Mouse (Mus musculus) stomach, embryonic 16.5 days (tissue): ENCODE measurements around the gene Tmem88. TPM values are rescaled to one million over a fixed set of nuclear protein-coding genes. Genes with fewer than 3 reads are reported as not detected.

Experiments
- ATAC-seq: fragments of 200-750 bp; cut with Nextera tagmentation; 2 replicates; pipeline ENCODE4 v1.8.0; 2017; ENCODE audit warnings: moderate number of reproducible peaks, moderate TSS enrichment; ENCODE audit not compliant: insufficient read depth, low FRiP score
- H3K27ac ChIP-seq: fragments of 300-500 bp; sonication (generic); 2 replicates; pipeline ENCODE4 v1.5.1; 2014; ENCODE audit warnings: low read length
- H3K27me3 ChIP-seq: fragments of 300-500 bp; sonication (generic); 2 replicates; pipeline ENCODE4 v1.6.1; 2014; ENCODE audit warnings: low read length, control low read depth, mixed read lengths; ENCODE audit not compliant: control insufficient read depth, insufficient read depth
- H3K36me3 ChIP-seq: fragments of 300-500 bp; sonication (generic); 2 replicates; pipeline ENCODE4 v1.6.1; 2014; ENCODE audit warnings: low read length; ENCODE audit not compliant: control insufficient read depth, insufficient read depth
- H3K4me1 ChIP-seq: fragments of 300-500 bp; sonication (generic); 2 replicates; pipeline ENCODE4 v1.6.1; 2014; ENCODE audit warnings: low read length, control low read depth, mixed read lengths; ENCODE audit not compliant: control insufficient read depth, insufficient read depth
- H3K4me2 ChIP-seq: fragments of 300-500 bp; sonication (generic); 2 replicates; pipeline ENCODE4 v1.6.1; 2014; ENCODE audit warnings: low read depth, low read length, mixed read lengths
- H3K4me3 ChIP-seq: fragments of 300-500 bp; sonication (generic); replicated peaks from 2 replicates; pipeline ENCODE4 v1.5.1; 2014; ENCODE audit warnings: mild to moderate bottlenecking, low read length
- H3K9ac ChIP-seq: fragments of 300-500 bp; sonication (generic); 2 replicates; pipeline ENCODE4 v1.6.1; 2014; ENCODE audit warnings: low read length
- H3K9me3 ChIP-seq: fragments of 300-500 bp; sonication (generic); replicated peaks from 2 replicates; pipeline ENCODE4 v1.6.1; 2016; ENCODE audit warnings: low read length, control low read depth; ENCODE audit not compliant: control insufficient read depth
- WGBS: fragments of 180-500 bp; shearing (Covaris S2); extraction: QIAGEN DNeasy Blood & Tissue Kit; methylation state at CpG from one replicate; pipeline ENCODE4 v1.1.7; 2014; 5-methylcytosine and 5-hydroxymethylcytosine counted together
- polyA plus RNA-seq: library from polyadenylated mRNA; unstranded; fragments of >200 nt; fragmentation: Nextera tagmentation; extraction: Ambion mirVana; gene quantifications from 2 replicates; pipeline ENCODE4 v1.2.1, GENCODE M21; 2015

Gene Tmem88
- polyA plus RNA-seq, 1 experiment from 2014 or later = 28.7 TPM

DNA sequence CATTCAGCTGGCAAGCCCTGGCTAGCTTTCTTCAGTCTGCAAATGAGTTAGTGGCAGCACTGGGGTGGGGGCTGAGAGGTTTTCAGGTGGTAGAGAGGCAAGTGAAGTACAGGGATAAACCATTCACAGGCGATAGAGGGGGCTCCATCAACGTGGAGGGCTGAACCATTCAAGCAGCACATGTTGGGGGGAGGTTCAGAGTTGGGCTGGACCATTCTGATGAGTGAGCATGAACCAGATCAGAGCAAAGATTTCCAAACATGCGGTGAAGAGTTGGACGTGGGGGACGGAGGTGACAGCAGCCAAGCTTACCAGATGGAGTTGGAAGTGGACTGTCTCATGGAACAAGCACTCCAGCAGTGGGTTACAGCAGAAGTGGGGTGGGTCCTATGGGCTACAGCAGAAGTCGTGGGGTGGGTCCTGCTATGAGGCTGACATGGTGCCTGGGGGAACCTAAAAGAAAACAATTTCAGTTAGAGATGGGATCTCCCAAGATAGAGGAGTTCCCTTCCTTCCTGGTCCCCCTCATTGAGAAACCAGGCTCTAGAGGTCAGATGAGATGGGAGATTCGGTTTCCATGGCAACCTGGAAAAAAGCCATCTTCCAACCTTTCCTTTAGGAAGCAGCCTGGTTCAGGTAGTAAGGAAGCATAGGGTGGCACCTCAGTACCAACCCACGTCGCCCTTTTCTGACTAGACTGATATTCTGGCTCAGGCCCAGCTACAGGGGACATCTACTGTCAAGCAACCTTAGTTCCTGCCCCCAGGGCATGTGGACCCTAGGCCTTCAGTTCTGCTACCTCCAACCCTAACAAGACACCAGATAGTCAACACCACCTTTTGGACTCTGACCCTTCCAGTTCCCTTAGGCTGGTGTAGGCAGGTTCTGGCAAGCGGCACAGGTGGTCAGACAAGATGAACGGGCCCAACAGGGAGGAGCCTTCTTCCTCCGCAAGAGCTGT lies 15.5 kb upstream of the Tmem88 start, which contains the start of gene Kdm6b:
Gene Kdm6b (minus strand): TSS at position 455 of the 961 bp plus-strand sequence.
- no peak for ATAC-seq
- peak within 1 kb of the TSS; percentile 67 for H3K4me3 ChIP-seq
- H3K36me3 ChIP-seq = no peaks in the 10 kb centered on the region
- H3K9me3 ChIP-seq = no peaks in the 10 kb centered on the region
- 23% methylated on average over 12 of the region's 12 CpGs for WGBS
- H3K27me3 ChIP-seq = no peaks in the 10 kb centered on the region
- H3K27ac ChIP-seq = peak within 1 kb of the TSS; percentile 99
- H3K4me1 ChIP-seq = peaks cover 36% of the 10 kb centered on the region
- peak within 1 kb of the TSS; percentile 98 for H3K4me2 ChIP-seq
- peak within 1 kb of the TSS; percentile 80 for H3K9ac ChIP-seq

DNA sequence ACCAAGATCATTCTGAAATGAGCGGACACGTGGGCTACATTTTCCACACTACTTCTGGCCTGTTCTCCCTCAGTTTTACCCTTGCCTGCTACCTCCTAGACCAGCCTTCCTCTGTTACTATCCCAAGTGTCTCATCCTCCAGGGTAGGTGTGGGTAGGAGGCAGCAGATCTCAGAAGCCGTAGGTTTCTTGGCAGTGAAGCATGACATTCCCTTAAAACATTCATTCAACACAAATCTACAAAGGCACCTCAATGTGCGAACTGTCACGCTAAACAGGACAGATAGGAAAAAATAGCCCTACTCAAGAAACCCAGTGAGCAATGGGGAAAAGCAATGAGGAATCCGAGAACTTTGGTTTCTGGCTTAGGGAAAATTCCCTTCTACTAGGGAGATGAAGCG lies 14.5 kb upstream of the Tmem88 start:
- 0 out of 2 replicates have a peak overlapping the region, but pooled peaks have one; percentile 0 for H3K4me3 ChIP-seq
- 54% methylated on average over 7 of the region's 7 CpGs for WGBS
- H3K27me3 ChIP-seq = no peaks in the 10 kb centered on the region
- H3K36me3 ChIP-seq = 0 out of 2 replicates have a peak, but pooled peaks cover 4% of the 10 kb centered on the region
- H3K9me3 ChIP-seq = no peaks in the 10 kb centered on the region
- peak overlapping the region; percentile 19; the same call in 1 of the 2 replicates for H3K27ac ChIP-seq
- peak overlapping the region; percentile 98 for H3K4me2 ChIP-seq
- H3K4me1 ChIP-seq = peaks cover 45% of the 10 kb centered on the region
- H3K9ac ChIP-seq = peak overlapping the region; percentile 17; the same call in 1 of the 2 replicates
- no peak for ATAC-seq

DNA sequence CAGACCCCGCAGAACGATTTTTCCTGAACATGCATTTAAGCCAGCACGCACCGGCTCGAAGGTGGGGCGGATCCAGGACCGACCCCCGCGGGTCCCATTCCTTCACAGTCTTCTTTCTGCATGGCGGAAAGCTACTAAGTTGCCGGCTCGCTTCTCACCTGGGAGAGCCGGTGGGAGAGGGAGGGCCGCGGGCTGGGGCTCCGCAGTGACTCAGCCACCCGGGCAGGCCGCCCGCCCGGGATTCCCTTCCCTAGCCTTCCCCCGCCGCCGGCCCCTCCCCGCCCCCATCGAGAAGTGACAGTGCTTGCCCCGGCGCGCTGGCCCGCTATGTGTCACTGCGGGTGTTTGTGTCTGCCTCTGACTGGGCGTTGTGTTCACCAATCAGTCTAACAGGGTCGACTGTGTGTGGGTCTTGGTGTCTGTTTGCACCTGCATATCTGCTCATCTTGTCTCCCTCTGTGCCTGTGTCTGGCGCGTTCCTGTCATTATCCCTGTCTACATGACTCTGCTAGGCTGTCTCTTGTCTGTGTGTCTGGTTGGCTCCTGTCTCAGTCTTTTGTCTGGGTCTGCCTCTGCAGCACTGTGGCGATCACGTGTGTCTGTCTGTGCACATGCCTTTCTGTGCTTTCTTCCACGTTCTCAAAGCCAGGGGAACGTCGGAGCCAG lies 13.6 kb upstream of the Tmem88 start:
- H3K27ac ChIP-seq = peak overlapping the region; percentile 100
- no peaks in the 10 kb centered on the region for H3K9me3 ChIP-seq
- peak overlapping the region; percentile 98 for H3K4me2 ChIP-seq
- peak; percentile 7; the same call in 1 of the 2 replicates for ATAC-seq
- H3K4me3 ChIP-seq = peak overlapping the region; percentile 72
- H3K36me3 ChIP-seq = peaks cover 13% of the 10 kb centered on the region; the same call in 1 of the 2 replicates
- H3K4me1 ChIP-seq = peaks cover 45% of the 10 kb centered on the region
- 1% methylated on average over 39 of the region's 39 CpGs for WGBS
- no peaks in the 10 kb centered on the region for H3K27me3 ChIP-seq
- H3K9ac ChIP-seq = peak overlapping the region; percentile 89

DNA sequence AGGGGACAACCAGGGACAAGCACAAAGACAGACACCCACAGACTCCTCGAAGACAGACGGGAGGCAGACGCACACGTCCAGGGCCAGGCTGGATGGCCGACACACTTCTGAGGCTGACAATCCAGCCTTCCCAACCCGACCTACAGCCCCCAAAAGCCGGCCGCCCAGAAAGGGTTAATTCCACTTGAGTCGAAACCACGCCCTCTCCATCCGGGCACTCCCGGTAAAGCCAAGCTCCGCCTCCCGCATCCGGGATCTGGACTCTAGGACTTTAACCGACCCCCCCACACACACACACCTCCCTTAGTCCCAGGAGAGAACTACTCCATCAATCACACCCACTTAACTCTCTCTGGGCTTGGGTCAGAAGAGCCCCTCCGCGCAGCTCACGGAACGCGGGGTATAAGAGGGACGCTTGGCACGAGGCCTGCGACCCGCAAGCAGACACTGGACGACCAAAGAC lies 13.1 kb upstream of the Tmem88 start:
- Histone ChIP-seq H3K9ac (peak overlapping the region; percentile 89), H3K9me3 (no peaks in the 10 kb centered on the region), H3K4me3 (peak overlapping the region; percentile 72), H3K36me3 (peaks cover 18% of the 10 kb centered on the region), H3K27me3 (no peaks in the 10 kb centered on the region), H3K4me2 (peak overlapping the region; percentile 98), H3K4me1 (peaks cover 45% of the 10 kb centered on the region), H3K27ac (peak overlapping the region; percentile 100)
- ATAC-seq = peak; percentile 70
- WGBS = under 1% methylated on average over 26 of the region's 26 CpGs

DNA sequence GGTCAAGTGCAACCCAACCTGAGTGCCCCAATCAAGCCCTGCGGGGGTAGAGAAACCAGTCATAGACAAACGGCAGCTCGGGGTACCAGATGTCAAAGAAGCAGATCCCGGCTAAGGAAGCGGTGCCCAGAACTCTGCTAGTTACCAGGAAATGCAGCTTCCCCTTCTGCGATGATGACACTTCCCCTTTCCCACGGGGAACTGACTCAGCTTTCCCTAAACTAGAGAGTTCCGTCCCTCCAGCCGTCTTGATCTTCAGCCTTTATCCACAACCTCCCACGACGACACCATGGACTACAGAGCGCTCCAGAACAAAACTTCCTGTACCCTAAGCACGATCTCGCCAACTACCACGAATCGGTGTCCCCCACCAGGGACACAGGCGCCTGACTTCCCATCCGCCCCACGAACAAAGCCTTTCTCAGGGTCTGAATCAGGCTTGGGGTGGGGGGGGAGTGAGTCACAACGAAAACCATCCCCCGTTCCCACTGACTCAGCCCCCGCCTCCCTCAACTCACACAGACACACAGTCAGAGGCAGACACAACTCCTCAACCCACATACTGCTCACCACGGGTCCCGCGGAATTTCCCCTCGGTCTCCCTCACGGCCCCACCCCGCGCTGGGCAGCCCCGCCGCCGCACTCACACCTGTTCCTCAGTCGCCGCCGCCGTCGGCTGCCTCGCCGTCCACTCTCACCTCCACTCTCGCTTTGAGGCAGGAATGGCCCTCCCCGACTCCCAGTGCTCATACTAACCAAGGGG lies 12.5 kb upstream of the Tmem88 start:
- ATAC-seq = peak; percentile 5; the same call in 1 of the 2 replicates
- Histone ChIP-seq H3K27ac (peak overlapping the region; percentile 100), H3K4me1 (peaks cover 45% of the 10 kb centered on the region), H3K4me3 (peak overlapping the region; percentile 72), H3K9me3 (no peaks in the 10 kb centered on the region), H3K36me3 (peaks cover 24% of the 10 kb centered on the region), H3K4me2 (peak overlapping the region; percentile 98), H3K9ac (peak overlapping the region; percentile 89), H3K27me3 (no peaks in the 10 kb centered on the region)
- 1% methylated on average over 41 of the region's 41 CpGs for WGBS

DNA sequence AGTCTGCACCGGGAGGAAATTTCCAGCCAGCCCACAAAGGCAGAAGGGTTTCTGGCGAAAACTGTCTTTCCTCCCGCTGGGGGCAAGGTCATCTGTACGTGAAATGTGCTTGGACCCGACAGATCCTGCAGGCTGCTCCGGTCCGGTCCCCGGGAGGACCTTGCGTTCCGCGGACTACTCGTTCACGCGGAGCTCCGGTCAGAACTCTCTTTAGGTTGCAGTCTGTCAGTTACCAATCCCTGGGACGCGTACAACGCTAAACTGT lies 11.9 kb upstream of the Tmem88 start:
- under 1% methylated on average over 18 of the region's 18 CpGs for WGBS
- ATAC-seq = no peak

DNA sequence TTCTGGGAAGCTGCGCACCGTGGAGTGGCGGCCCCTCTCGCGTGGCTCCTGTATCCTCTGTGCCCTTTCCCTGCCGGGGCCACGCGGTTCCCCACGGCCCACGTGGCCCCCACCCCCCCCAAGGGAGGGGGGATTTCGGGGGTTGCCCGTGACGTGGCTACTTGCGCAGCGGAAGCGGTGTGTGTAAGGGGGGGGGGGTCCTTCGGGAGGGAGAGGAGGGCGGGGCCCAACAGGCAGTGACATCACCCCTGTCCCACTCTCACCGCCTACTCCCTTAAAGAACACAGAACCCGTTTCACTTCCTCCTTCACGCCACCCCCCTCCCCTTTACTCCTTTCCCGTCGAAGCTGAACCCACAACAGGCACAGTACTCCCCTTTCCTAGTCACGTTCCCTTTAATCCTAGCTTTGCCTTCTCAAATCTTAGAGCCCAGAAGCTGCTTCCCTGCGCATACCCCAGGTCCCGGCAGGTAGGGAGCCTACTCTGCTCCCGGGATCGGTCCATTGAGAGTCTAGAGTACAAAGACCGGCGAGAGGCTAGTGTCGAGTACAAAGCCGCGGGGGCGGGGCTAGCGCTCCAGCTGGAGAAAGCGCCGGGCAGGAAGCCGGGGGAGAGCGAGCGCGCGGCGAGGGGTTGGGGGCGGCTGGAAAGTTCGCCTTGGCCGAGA lies 11.5 kb upstream of the Tmem88 start:
- no peaks in the 10 kb centered on the region for H3K9me3 ChIP-seq
- peaks cover 38% of the 10 kb centered on the region for H3K4me1 ChIP-seq
- H3K9ac ChIP-seq = peak overlapping the region; percentile 89
- no peaks in the 10 kb centered on the region for H3K27me3 ChIP-seq
- ATAC-seq = peak; percentile 69
- peak overlapping the region; percentile 100 for H3K27ac ChIP-seq
- H3K36me3 ChIP-seq = peaks cover 32% of the 10 kb centered on the region
- under 1% methylated on average over 45 of the region's 46 CpGs for WGBS
- H3K4me3 ChIP-seq = peak overlapping the region; percentile 72
- peak overlapping the region; percentile 98 for H3K4me2 ChIP-seq

More for the DNA sequence above, 11.9 kb upstream of the Tmem88 start:
- Histone ChIP-seq H3K4me3 (peak overlapping the region; percentile 72), H3K9me3 (no peaks in the 10 kb centered on the region), H3K27me3 (no peaks in the 10 kb centered on the region), H3K9ac (peak overlapping the region; percentile 89), H3K27ac (peak overlapping the region; percentile 100), H3K4me1 (peaks cover 43% of the 10 kb centered on the region), H3K4me2 (peak overlapping the region; percentile 98), H3K36me3 (peaks cover 28% of the 10 kb centered on the region)
